Mouse (Mus musculus) embryonic facial prominence, embryonic 14.5 days (tissue): ENCODE data around the gene Babam2. TPM values are rescaled to one million over a fixed set of nuclear protein-coding genes. Genes with fewer than 3 reads are reported as not detected.
"Not testable (repeated sequence)": the region's sequence is repeated elsewhere in the genome, so short reads cannot be mapped to it uniquely, and the experiment has no call there.

ENCODE experiments used
- ATAC-seq: fragments of 200-750 bp; cut with Nextera tagmentation; 2 replicates; pipeline ENCODE4 v1.8.0; 2017; ENCODE audit warnings: low read depth, moderate number of reproducible peaks, moderate TSS enrichment
- DNase-seq: peaks from one replicate; pipeline ENCODE4 v3.0.0-alpha.2; 2015; ENCODE audit warnings: low spot score
- H3K27ac ChIP-seq: fragments of 300-500 bp; sonication (generic); replicated peaks from 2 replicates; pipeline ENCODE4 v1.5.1; 2014; ENCODE audit warnings: low read depth, mild to moderate bottlenecking, low read length, moderate library complexity
- H3K27me3 ChIP-seq: fragments of 300-500 bp; sonication (generic); replicated peaks from 2 replicates; pipeline ENCODE4 v1.6.1; 2014; ENCODE audit warnings: low read length; ENCODE audit not compliant: control insufficient read depth, insufficient read depth
- H3K36me3 ChIP-seq: fragments of 300-500 bp; sonication (generic); 2 replicates; pipeline ENCODE4 v1.6.1; 2014; ENCODE audit warnings: low read length, mixed read lengths; ENCODE audit not compliant: control insufficient read depth, insufficient read depth
- H3K4me1 ChIP-seq: fragments of 300-500 bp; sonication (generic); 2 replicates; pipeline ENCODE4 v1.6.1; 2014; ENCODE audit warnings: antibody characterized with exemption, low read length; ENCODE audit not compliant: control insufficient read depth, insufficient read depth
- H3K4me2 ChIP-seq: fragments of 300-500 bp; sonication (generic); 2 replicates; pipeline ENCODE4 v1.6.1; 2014; ENCODE audit warnings: low read depth, mild to moderate bottlenecking, low read length, moderate library complexity, mixed read lengths
- H3K4me3 ChIP-seq: fragments of 300-500 bp; sonication (generic); 2 replicates; pipeline ENCODE4 v1.5.1; 2014; ENCODE audit warnings: low read depth, mild to moderate bottlenecking, low read length
- H3K9ac ChIP-seq: fragments of 300-500 bp; sonication (generic); 2 replicates; pipeline ENCODE4 v1.6.1; 2014; ENCODE audit warnings: low read depth, mild to moderate bottlenecking, low read length, moderate library complexity, mixed read lengths
- H3K9me3 ChIP-seq: fragments of 300-500 bp; sonication (generic); 2 replicates; pipeline ENCODE4 v1.6.1; 2016; ENCODE audit warnings: low read length; ENCODE audit not compliant: control insufficient read depth
- WGBS: fragments of 180-500 bp; shearing (Covaris S2); extraction: QIAGEN DNeasy Blood & Tissue Kit; methylation state at CpG from one replicate; pipeline ENCODE4 v1.1.7; 2014; 5-methylcytosine and 5-hydroxymethylcytosine counted together
- polyA plus RNA-seq: library from polyadenylated mRNA; unstranded; fragments of >200 nt; fragmentation: Nextera tagmentation; extraction: Ambion mirVana; gene quantifications from 2 replicates; pipeline ENCODE4 v1.2.1, GENCODE M21; 2014

Gene Babam2
- polyA plus RNA-seq, 1 experiment from 2014 or later = 37.6 TPM

GRCm38 (mm10) chr5:31787201-31787600 is 89.7 kb downstream of the Babam2 start:
- DNase-seq (no peak), ATAC-seq (no peak)
- 76% methylated on average over 3 of the region's 3 CpGs for WGBS
- Histone ChIP-seq H3K36me3 (no peaks in the 10 kb centered on the region), H3K4me3 (no peak overlapping the region), H3K9ac (no peak overlapping the region), H3K27ac (no peak overlapping the region), H3K9me3 (no peaks in the 10 kb centered on the region), H3K27me3 (no peaks in the 10 kb centered on the region), H3K4me2 (no peak overlapping the region), H3K4me1 (peaks cover 5% of the 10 kb centered on the region)

GRCm38 (mm10) chr5:31787622-31788021 is 90.1 kb downstream of the Babam2 start:
- Histone ChIP-seq H3K9ac (no peak overlapping the region), H3K27ac (no peak overlapping the region), H3K4me2 (no peak overlapping the region), H3K4me1 (peaks cover 5% of the 10 kb centered on the region), H3K9me3 (no peaks in the 10 kb centered on the region), H3K4me3 (no peak overlapping the region), H3K36me3 (no peaks in the 10 kb centered on the region), H3K27me3 (no peaks in the 10 kb centered on the region)
- WGBS = 85% methylated on average over 3 of the region's 3 CpGs
- DNase-seq (no peak), ATAC-seq (no peak)

- no peak for ATAC-seq
- no peak for DNase-seq
- H3K27me3 ChIP-seq = no peaks in the 10 kb centered on the region
- H3K9ac ChIP-seq = no peak overlapping the region
- no peaks in the 10 kb centered on the region for H3K4me1 ChIP-seq
- no peaks in the 10 kb centered on the region for H3K36me3 ChIP-seq
- H3K27ac ChIP-seq = no peak overlapping the region
- no peaks in the 10 kb centered on the region for H3K9me3 ChIP-seq
- WGBS = 87% methylated on average over 6 of the region's 6 CpGs
- H3K4me3 ChIP-seq = no peak overlapping the region
- no peak overlapping the region for H3K4me2 ChIP-seq
These were observed 94.9 kb downstream of the Babam2 start for GRCm38 (mm10) chr5:31792338-31792737.

- DNase-seq (no peak), ATAC-seq (no peak)
- Histone ChIP-seq H3K4me1 (no peaks in the 10 kb centered on the region), H3K9ac (no peak overlapping the region), H3K36me3 (no peaks in the 10 kb centered on the region), H3K27me3 (no peaks in the 10 kb centered on the region), H3K27ac (no peak overlapping the region), H3K4me2 (no peak overlapping the region), H3K4me3 (no peak overlapping the region), H3K9me3 (no peaks in the 10 kb centered on the region)
- WGBS = 71% methylated on average over 8 of the region's 8 CpGs
These were observed 95.4 kb downstream of the Babam2 start for GRCm38 (mm10) chr5:31792863-31793262.

- WGBS = 77% methylated on average over 3 of the region's 3 CpGs
- Histone ChIP-seq H3K36me3 (no peaks in the 10 kb centered on the region), H3K4me1 (0 out of 2 replicates have a peak, but pooled peaks cover 3% of the 10 kb centered on the region), H3K9me3 (no peaks in the 10 kb centered on the region), H3K4me3 (no peak overlapping the region), H3K27ac (no peak overlapping the region), H3K9ac (no peak overlapping the region), H3K27me3 (no peaks in the 10 kb centered on the region), H3K4me2 (no peak overlapping the region)
- ATAC-seq (no peak), DNase-seq (no peak)
These were observed 97.9 kb downstream of the Babam2 start for GRCm38 (mm10) chr5:31795414-31795813.

GRCm38 (mm10) chr5:31796979-31797378 is 99.5 kb downstream of the Babam2 start:
- no peak overlapping the region for H3K4me2 ChIP-seq
- no peak overlapping the region for H3K9ac ChIP-seq
- H3K27me3 ChIP-seq = no peaks in the 10 kb centered on the region
- no peak for ATAC-seq
- H3K9me3 ChIP-seq = no peaks in the 10 kb centered on the region
- H3K36me3 ChIP-seq = no peaks in the 10 kb centered on the region
- H3K4me3 ChIP-seq = no peak overlapping the region
- no peak overlapping the region for H3K27ac ChIP-seq
- DNase-seq = no peak
- 0 out of 2 replicates have a peak, but pooled peaks cover 3% of the 10 kb centered on the region for H3K4me1 ChIP-seq

GRCm38 (mm10) chr5:31804211-31804610 is 106.7 kb downstream of the Babam2 start:
- H3K4me1 ChIP-seq, ATAC-seq, H3K36me3 ChIP-seq, DNase-seq, H3K4me3 ChIP-seq, H3K27ac ChIP-seq, H3K9me3 ChIP-seq, H3K9ac ChIP-seq, H3K27me3 ChIP-seq, H3K4me2 ChIP-seq: not testable (repeated sequence)
- WGBS = 86% methylated on average over 8 of the region's 8 CpGs

GRCm38 (mm10) chr5:31804751-31805150 is 107.3 kb downstream of the Babam2 start:
- Histone ChIP-seq H3K9ac (no peak overlapping the region), H3K4me3 (no peak overlapping the region), H3K27ac (no peak overlapping the region), H3K36me3 (no peaks in the 10 kb centered on the region), H3K9me3 (no peaks in the 10 kb centered on the region), H3K4me1 (no peaks in the 10 kb centered on the region), H3K4me2 (no peak overlapping the region), H3K27me3 (no peaks in the 10 kb centered on the region)
- ATAC-seq = no peak
- 60% methylated on average over 8 of the region's 8 CpGs for WGBS
- no peak for DNase-seq

- WGBS = 97% methylated on average over 6 of the region's 6 CpGs
- no peak for ATAC-seq
These were observed 109.8 kb downstream of the Babam2 start for GRCm38 (mm10) chr5:31807312-31807711.

More at GRCm38 (mm10) chr5:31807312-31807711, 109.8 kb downstream of the Babam2 start:
- Histone ChIP-seq H3K27ac (no peak overlapping the region), H3K4me1 (peaks cover 8% of the 10 kb centered on the region; the same call in 1 of the 2 replicates), H3K36me3 (no peaks in the 10 kb centered on the region), H3K27me3 (no peaks in the 10 kb centered on the region), H3K4me3 (no peak overlapping the region), H3K4me2 (no peak overlapping the region), H3K9ac (no peak overlapping the region), H3K9me3 (no peaks in the 10 kb centered on the region)
- DNase-seq = no peak
